Mouse (Mus musculus) spleen, postnatal 36 days (tissue): ENCODE results near the gene Gm45140.

Experiments
- DNase-seq, 2 experiments: peaks; one replicate each; pipeline ENCODE4 v3.0.0; 2022; ENCODE audit warnings: low spot score in 2 of 2, mixed read lengths in 1 of 2

The Gm45140 gene

DNA sequence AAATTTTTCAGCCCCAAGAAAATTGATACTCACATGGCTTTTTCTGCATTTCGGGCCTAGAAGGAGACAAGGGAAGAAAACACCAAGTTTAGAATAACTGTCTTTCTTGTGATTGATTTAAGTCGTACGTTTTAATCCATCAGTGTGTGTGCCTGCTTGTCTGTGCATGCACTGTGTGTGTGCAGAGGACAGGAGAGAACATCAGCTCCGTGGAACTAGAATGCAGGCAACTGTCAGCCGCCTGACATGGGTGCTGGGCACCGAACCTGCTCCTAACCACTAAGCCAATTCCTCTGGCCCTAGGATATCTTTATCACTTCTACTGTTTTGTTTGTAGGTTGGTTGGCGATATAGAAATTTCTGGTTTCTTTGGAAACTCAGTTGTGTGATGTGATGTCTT, at the start of gene Gm45140:
Gene Gm45140 (minus strand): TSS at position 101 of the 400 bp plus-strand sequence.
- DNase-seq: no peak

DNA sequence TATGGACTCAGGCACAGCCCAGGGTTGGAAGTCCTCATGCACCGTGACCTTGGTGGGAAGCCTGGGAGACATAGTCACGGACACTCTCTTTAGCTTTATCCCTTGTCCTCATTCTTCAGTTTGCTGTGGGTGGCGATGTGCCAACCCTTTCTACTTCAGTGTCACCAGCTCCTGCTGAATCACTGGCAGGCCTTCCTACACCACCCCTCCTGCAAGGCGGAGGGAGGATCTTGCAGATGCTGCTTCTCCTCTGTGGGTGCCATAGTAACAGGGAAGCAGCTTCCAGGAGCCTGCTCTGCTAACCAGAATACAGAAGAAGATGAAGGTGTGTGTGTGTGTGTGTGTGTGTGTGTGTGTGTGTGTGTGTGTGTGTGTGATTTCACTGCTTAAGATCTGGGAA, 47.2 kb upstream of the Gm45140 start:
- DNase-seq: peak in 1 of 2 experiments; percentile 20

DNA sequence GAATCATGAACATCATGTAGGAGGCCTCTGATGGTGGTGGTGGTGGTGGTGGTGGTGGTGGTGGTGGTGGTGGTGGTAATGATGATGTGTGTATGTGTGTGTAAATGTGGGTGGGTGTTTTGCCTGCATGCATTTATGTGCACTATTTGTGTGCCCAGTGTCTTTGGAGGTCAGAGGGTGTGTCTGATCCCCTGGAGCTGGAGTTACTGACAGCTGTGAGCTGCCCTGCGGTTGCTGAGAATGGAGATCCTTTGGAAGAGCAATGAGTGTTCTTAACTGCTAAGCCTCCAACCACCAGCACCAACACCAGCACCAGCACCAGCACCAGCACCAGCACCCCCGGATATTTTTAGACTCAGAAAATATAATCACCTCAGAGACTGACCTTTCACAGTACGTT, 46.6 kb upstream of the Gm45140 start:
- no peak for DNase-seq

DNA sequence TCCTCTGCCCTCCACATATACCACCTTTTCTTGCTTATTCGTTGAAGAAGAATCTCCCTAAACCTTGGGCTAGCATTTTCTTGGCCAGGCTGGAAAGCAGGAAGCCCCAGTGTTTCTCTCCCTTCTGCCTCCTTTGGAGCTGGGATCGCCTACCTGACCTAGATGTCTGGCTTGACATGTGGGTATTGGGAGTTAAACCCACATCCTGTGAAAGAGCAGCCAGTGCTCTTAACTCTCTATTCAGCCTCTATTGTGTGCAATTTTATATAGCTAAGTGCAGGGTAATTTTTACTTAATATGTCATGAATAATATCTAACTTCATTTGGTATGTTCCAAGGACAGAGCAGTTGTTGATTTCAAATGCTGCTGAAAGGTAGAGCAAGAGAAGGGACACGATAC, 44.0 kb upstream of the Gm45140 start:
- no peak for DNase-seq

DNA sequence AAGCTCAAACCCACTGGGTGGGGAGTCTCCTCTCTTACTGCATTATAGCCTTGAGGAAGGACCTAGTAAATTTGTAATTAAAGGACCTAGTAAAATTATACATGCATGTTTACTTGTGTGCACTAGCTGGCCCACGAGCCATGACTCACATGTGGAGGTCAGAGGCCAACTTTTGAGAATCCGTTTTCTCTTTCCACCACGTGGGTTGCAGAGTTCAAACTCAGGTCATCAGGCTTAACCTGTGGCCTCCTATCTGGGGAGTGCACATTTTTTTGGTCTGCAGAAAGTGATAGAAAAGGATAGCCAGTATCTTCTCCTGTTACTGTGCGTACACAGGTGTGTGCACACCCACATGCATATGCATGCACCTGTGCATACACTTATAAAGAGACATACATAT, 43.4 kb upstream of the Gm45140 start:
- no peak for DNase-seq

DNA sequence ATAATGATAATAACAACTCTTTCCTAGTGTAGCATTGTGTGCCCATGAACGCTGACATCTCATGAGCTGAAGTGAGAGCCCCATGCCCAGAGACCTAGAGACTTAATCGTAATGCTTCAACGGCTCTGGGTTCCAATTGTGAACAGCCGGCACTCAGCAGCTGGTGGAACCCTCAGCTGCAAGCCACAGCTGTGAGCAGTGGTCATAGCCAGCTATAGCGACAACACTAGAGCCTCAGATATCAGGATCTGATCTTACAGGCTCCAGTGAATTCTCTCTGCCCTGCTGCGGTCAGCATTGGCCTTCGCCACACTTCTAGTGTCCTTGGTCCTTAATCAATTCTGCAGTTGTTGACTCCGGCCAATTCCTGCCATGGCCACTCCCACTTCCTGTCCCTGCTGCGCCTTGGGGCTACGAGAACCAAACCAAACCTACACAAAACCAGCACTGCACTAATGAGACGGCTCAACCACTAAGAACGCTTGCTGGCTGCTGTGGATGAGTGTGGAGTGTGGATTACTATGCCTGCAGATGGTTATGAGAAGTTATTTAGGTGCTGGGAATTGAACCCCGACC, 40.6 kb upstream of the Gm45140 start:
- DNase-seq: peak; percentile 48

DNA sequence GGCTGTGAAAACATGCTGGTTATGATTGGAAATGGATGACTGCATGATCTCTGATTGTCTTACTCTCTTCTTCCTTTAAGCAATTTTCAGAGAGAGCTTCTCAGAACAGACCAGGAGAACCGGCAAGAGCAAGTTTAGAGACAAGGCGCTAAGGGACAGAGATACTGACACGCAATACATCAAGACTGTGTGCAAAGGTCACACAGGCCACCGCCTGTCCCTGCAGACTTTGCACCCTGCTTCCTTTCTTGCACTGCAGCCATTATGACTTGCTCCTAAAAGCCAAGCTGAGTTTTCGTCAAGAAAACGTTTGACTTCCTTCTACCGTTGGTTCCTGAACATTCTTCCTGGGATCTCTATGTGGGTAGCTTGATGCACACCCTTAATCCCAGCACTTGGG, 40.0 kb upstream of the Gm45140 start:
- no peak for DNase-seq

DNA sequence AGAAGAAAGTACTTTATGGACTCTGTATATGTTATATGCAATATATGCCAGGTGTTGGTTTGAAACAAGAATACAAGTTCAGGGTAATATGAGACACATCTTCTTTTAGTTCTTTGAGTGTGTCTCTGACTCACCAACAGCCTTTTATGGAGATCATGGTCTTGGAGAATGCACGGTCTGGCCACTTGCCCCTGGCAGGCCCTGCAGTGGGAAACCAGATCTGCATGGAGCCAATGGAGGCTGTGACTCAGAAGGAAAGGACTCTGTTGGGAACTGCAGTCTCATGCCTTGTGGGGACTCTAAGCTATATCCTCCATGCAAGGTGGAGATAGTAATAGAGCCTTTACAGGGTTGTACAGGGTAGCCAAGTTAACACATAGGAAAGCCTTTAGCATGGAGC, 39.5 kb upstream of the Gm45140 start:
- no peak for DNase-seq

DNA sequence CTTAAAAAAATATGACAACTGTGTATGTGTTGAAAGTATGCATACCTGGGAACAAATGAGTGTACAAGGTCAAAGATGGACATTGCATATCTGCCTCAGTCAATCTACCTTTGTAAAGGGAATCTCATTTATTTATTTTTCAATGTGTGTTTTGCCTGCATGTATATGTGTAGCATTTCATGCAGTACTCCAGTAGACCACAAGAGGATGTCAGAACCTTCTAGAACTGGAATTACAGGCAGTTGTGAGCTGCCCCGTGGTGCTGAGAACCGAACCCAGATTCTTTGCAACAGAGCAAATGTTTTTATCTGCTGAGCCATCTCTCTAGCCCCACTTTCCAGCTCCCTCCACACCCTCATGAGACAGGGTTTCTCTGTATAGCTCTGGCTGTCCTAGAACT, 38.4 kb upstream of the Gm45140 start:
- DNase-seq: no peak

DNA sequence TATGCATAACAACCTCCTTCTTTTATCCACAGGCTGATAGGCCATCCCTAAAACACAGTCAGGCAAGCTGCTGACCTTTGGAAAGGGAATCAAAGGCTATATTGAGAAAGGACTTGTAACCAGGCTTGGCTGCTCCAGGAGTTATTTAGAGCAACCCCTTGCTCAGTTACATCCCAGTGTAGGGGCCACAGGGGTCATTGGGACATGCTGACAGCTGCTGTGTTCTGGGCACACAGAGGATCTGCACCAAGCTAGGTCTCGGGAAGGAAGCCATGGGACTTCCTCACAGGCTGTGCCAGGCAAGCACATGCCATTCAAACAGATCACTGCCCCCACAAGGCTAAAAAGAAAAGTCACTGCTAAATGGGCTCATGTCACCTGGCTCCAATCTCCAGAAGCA, 37.5 kb upstream of the Gm45140 start:
- DNase-seq: no peak

DNA sequence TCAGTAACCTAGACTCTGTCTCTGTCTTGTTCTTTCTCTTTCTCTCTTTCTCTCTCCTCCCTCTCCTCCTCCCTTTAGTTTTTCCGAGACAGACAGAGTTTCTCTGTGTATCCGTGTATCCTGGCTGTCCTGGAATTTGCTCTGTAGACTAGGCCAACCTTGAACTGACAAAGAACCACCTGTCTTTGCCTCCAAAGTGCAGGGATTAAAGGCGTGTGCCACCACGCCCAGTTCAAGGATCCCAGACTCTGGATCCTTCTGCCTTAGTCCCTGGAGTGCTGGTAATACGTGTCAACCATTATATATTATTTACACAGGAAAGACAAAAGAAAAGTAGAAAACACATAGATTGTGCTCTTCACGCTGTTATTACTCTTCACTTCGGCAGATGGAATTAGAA, 35.6 kb upstream of the Gm45140 start:
- no peak for DNase-seq

DNA sequence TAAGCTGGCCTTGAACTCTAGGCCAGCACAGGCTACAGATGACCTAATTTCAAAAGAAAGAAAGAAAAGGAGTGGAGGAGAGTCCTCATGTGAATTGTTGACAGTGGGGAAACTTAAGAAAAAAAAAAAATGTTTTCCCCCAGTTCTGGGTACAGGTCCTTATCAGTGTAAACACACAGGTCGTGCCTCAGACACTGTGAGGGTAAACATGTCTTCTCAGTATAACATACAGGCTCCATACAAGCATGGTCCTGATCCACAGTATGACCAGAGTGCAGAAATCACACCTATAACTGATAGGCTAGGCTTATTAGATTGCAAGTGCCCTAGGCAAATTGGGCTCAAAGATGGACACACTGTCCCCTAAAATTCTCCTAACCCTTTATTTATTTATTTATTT, 34.8 kb upstream of the Gm45140 start:
- no peak for DNase-seq

DNA sequence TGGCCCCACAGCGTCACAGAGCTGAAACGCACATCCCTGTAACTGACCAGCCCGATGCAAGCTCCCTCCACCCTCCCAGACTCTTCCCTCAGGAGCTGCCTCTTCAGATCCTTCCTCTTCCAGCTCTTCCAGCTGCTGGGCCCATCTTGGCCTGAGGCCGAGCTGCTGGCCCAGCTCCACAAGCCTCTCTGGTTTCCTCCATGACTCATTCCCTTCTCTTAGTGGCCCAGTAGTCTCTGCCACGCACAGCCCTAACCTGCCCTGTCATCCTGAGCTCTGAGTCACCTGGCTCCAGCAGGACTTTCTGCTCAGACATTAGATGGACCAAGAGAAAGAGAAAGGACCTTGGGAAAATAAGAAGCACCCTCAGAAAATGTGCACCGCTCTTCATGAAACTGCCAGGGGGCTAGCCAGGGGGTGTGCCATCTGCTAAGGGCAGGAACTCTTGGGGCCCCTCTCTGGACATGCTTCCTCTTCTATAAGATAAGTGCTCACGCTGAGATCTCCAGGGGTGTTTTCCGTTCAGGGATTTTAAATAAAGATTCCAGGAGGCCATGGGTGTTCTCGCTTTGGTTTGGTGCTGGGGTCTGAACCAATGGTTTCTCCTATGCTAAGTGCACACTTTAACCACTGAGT, 33.4 kb upstream of the Gm45140 start:
- DNase-seq: peak; percentile 16 to 22

DNA sequence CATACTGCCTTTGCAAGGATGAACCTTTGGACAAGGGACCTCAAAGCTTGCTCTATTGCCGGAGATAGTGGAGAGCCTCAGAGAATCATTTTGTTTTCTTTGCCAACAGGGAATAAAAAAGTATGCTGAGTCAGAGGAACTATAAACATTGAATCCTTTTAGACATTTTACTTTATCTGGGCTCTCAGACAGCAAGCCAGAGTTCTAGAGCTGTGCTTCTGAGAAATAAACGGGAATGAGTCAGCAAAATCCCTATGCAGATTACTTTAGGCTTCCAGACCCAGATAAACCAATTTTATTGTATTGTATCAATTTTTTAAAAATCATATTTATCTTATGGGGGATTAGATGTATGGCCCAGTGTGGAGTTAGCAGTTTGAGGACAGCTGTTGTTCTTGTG, 31.7 kb upstream of the Gm45140 start:
- no peak for DNase-seq

DNA sequence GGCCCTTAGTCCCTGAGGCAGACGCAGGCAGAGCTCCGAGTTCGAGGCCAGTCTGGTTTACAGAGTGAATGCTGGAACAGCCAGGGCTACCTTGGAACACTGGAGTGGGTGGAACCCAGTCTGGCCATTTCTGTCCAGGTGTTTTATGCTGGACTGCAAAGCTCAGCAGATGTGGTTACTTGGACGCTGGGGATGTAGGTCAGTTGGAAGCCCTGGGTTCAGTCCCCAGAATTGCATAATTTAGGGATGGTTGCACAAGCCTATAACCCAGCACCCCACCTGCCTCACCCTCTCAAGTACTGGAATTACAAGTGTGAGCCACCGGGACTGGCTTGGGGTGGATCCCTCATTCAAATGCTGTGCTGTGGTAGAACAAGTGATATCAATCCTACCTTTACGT, 30.6 kb upstream of the Gm45140 start:
- DNase-seq: no peak

DNA sequence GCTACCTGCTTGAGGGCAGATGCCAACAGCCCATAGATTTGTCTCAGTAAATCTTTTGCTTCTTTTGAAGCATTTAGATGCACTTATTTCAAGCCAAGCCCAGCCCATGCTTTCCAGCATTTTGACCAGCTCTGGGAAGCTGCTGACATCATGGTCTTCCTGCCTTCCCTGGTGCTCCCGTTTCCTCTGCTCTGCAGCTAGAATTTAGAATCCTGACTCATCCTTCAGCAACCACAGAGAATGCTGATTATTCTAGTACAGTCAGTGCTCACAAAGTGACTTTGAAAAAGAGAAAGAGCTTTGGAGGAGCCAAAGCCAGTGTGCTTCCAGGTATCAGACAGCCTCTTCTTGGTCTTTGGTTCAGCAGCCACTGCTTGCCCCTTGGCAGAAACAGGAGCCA, 21.5 kb upstream of the Gm45140 start:
- DNase-seq: no peak

DNA sequence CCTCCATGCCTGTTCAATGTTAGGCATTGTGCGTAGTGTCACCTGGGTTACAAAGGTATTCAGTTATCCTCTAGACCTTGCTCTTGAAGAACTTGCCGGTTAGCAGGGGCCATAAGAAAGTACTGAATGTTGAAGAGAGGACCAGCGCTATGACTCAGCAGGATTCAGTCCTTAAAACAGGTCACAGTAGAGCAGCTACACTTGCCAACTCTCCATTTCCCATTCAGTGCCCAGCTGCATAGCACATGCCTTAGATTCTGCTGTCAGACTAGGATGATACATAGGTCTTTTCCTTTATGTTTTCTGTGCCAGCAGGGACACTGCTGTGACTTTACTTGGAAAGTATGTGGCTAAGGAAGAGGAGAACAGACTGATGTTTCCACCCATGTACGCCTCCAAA, 17.9 kb upstream of the Gm45140 start:
- DNase-seq: no peak

DNA sequence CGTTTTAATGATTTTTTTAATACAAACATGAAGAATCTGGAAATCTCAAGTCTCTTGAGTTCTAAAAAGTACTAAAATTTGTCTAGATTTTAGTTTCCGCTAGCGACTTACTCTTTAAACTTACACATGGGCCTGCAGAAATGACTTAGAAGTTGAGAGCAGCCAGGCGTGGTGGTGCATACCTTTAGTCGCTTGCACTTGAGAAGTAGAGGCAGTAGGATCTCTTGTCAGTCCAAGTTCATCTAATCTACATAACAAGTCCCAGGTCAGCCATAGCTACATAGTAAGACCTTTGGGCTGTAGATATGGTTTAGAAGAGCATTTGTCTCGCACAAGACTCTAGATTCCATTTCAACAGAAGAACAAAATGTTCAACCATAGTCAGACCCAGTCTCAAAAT, 16.3 kb upstream of the Gm45140 start:
- DNase-seq: no peak

DNA sequence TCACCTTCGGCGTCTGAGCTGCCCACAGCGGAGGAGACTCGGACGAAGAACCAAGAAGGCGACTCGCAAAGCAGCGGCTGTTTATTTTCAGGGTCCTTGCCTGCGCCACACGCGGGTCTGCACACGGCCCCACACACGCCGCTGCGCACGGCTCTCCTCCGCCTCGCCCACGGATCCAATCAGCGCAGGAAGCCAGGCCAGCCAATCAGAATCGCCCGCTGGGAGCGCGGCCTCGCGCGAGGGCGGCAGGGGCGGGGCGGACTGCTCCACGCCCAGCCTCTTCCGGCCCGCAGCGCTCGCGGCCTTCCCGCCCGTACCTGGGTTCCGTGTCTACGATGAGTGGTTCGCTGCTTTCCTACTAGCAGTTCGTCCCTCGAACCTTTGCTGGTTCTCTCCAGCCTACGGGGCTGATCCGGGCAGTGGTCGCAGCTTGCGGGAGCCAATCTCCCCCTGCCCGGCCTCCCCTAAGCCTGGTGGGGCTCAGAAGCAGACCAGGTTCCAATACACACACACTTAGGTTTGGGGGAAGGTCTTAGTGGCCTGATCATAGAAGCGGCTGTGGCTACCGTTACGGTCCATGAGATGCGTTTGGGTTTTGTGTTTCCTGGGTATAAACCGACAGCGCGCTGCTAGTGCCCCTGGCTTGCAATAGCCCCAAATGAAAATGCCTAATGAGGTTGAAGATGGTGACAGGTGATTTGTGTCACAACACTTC, 15.5 kb upstream of the Gm45140 start, which contains the start of gene Cnbp:
Gene Cnbp (minus strand): TSS at position 207 of the 715 bp plus-strand sequence.
- peak; percentile 96 to 97 for DNase-seq

DNA sequence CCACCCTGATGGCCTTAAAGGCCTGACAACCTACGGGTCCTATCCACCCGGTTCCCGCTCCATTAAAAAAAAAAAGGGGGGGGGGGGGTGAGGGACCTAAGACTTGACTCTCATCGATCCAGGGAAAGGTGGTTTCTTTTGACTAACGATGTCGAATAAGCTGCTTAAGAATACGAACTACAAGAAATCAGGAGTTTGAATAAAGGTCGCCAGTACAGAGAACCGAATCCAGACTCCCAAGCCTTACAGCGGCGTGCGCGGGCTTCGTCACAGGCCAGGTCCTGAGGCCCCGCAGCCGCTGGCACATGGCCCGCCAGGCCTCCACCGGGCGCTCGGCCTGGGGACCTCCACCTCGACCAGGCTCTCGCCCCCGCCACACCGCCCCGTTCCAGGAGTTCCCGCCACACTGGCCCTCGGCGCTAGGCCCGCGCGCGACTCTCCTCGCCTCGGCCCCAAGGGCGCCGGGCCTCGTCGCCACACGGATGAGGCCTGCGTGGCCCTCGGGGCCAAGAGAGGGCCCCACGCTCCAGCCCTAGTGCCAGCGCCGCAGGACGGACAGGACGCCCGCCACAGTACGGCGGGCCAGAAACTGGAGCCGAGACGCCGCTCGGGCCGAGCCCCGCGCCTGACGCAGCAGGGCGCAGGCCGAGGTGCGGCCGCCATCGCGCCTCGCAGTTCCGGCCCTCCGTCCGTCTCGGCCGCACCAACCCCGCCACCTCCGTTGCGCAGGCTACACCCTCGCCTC, 14.7 kb upstream of the Gm45140 start:
- DNase-seq: peak; percentile 22 to 31

DNA sequence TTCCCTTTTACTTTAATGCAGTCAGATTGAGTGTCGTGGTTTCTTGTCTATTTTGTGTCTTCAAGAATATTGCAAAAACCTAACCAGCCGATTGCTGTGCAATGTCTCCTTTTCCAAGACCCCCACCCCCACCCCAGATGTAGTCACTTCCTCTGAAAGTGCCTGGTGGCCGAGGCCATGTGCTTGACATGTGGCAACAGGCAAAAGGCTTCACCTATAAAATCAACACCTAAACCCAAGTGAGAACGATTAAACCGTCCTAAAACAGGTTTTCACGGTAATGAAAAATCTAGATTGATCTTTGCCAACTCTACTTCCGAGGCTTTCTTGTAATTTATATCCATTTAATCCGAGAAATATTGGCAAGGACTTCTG, 14.2 kb upstream of the Gm45140 start:
- no peak for DNase-seq

DNA sequence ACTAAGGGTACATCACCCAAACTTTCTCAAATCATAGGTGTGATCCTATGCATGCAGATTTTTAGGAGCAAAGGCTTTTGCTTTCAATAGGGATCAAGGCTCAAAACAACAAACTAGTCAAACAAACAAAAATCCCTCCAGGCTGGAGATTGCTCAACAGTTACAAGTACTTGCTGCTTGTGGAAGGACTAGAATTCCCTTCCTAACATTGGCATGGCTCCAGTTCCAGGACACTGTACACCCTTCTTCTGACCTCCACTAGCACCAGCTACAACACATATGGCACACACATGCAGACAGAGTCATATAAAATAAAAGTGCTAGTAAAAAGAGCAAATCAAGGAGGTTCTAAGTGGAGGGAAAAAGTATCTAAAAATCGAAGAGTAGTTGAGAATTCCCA, 11.2 kb upstream of the Gm45140 start:
- DNase-seq: no peak
